Mouse (Mus musculus): ENCODE results near the gene Bcl9.

DNA sequence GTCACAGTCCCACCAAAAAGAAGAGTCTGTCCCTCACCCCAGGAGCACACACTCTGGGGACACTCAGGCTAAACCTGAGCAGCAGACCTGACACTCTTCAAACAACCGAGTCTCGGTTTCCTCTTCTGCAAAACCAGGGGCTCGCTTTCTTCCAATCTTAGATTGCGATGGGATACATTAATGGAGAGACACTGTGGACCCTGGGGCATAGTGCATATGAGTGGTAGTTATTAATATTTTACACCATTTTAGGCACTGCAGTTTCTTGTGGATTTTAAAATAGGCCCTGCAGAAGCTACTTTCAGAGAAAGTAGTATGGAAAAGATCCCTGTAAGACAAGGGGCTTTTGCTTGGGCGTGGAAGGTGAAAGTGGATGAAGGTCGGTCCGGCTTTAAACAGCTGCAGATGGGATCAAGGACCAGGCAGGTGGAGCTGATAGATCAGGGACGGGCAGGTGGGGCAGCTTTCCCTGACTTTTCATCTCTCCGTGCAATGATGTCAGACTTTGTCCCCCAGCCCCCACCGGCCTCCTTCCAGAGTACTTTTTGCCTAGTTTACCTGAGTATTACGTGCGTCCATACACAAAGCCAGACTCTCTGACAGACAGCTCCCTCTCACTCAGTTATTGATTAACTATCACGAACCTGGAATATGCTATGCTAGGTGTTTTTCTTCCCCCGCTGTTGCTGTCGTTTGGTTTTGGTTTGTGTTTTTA is 23.0 kb downstream of the Bcl9 start:
- TF ChIP-seq TAL1 (IDR thresholded peaks at IDR 0.05; ENCODE audit: low read length) (no peak), GATA1 (IDR thresholded peaks at IDR 0.05; ENCODE audit: low read length) (no peak)

Data from erythroblast, embryonic 14.5 days (primary cell).